ENCODE assay signal across 17 mouse cellular contexts in the genomic region with DNA sequence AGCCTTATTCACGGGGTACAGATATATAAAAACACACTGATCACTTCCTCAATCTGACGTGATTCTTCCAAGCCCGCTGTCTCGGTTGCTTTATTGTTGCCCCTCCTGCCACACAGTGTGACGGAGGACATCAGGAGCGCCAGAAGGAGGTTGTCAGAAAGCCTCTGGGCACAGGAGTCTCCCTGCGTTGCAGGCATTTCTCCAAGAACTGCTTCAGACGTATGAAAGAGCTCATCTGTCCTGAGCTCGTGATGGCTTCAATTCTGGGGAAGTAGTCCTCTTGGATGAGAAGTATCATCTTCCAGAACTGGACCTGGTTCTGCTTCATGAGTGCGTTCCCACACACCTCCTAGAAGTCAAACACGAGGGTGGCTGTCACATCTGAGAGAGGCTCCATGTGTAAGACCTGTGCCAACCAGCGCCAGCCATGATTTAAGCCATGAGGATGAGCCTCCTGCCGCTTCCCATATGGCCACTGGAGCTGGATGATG. TPM values are rescaled to one million over a fixed set of nuclear protein-coding genes. Genes with fewer than 3 reads are reported as not detected.
A peak's percentile ranks its signal among the peaks of the same experiment; 100 is the strongest.
DNase-seq lines count a peak whose midpoint lies in the region; ATAC-seq and TF ChIP-seq lines count a peak whose summit lies in the region.
"Had no signal": no experiment of that assay in that cellular context is flagged by ENCODE, and none has a peak within 500 bp of the region (broad histone marks: within the 10 kb centered on the region; RNA-seq: fewer than 3 reads in every experiment).

No protein-coding gene starts in this region.

- peak; percentile 73 for ATAC-seq in granulocyte monocyte progenitor cell, adult 5-6 weeks (replicated peaks; ENCODE audit: poor library complexity, severe bottlenecking)
- ATAC-seq: hindbrain, embryonic 16.5 days; Patski had no signal

- H3K36me3 ChIP-seq in MEL (ENCODE audit: control insufficient read depth in 1 of 2, insufficient read depth in 2 of 2, low read length in 2 of 2): no peaks in the 10 kb centered on the region
- H3K36me3 ChIP-seq: neural tube, embryonic 13.5 days had no signal

- H3K9ac ChIP-seq in MEL (ENCODE audit: control insufficient read depth, low read depth, low read length, poor library complexity, severe bottlenecking): no peak overlapping the region
- H3K9ac ChIP-seq: neural tube, embryonic 13.5 days had no signal

- H3K27me3 ChIP-seq in MEL (ENCODE audit: control insufficient read depth in 1 of 2, insufficient read depth in 2 of 2, low read length in 2 of 2): peaks cover 2 to 3% of the 10 kb centered on the region in 2 experiments; a peak in 1 of 4 replicates
- H3K27me3 ChIP-seq in cerebellum, adult 2 months (ENCODE audit: control insufficient read depth, insufficient read depth, low read length): no peaks in the 10 kb centered on the region
- H3K27me3 ChIP-seq: neural tube, embryonic 13.5 days had no signal

- H3K27ac ChIP-seq in MEL (ENCODE audit: control insufficient read depth, low read depth, low read length): no peak overlapping the region
- no peak overlapping the region for H3K27ac ChIP-seq in cerebellum, adult 2 months (ENCODE audit: insufficient read depth, low read length)
- H3K27ac ChIP-seq: neural tube, embryonic 13.5 days had no signal

- 8% methylated on average over 13 of the region's 13 CpGs for WGBS in cerebellum, adult 2 months

- H3K79me2 ChIP-seq in MEL (ENCODE audit: control insufficient read depth, insufficient read depth, low read length, poor library complexity): no peaks in the 10 kb centered on the region

- no peak for TF ChIP-seq CTCF in MEL (IDR thresholded peaks at IDR 0.05 in 2 of 3, conservative IDR thresholded peaks at IDR 0.05 in 1 of 3; ENCODE audit: control insufficient read depth in 1 of 3, insufficient read depth in 1 of 3, low read depth in 2 of 3, low read length in 3 of 3, poor library complexity in 1 of 3, severe bottlenecking in 1 of 3)
- TF ChIP-seq CTCF in cerebellum, adult 2 months (IDR thresholded peaks at IDR 0.05; ENCODE audit: borderline replicate concordance, insufficient read depth, low read depth, low read length): no peak

- peaks cover 0 to 3% of the 10 kb centered on the region in 2 experiments; a peak in 2 of 4 replicates for H3K4me1 ChIP-seq in MEL (ENCODE audit: control insufficient read depth in 1 of 2, insufficient read depth in 2 of 2, low read length in 2 of 2)
- peaks cover 5% of the 10 kb centered on the region; the same call in 1 of the 2 replicates for H3K4me1 ChIP-seq in cerebellum, adult 2 months (ENCODE audit: control insufficient read depth, insufficient read depth, low read length)
- H3K4me1 ChIP-seq: neural tube, embryonic 13.5 days had no signal

- H3K9me3 ChIP-seq in MEL (replicated peaks; ENCODE audit: insufficient read depth, low read length): no peaks in the 10 kb centered on the region
- H3K9me3 ChIP-seq: neural tube, embryonic 13.5 days had no signal

- H3K4me3 ChIP-seq in MEL (ENCODE audit: control insufficient read depth in 1 of 2, insufficient read depth in 1 of 2, low read depth in 2 of 2, low read length in 2 of 2): no peak overlapping the region
- H3K4me3 ChIP-seq in cerebellum, adult 2 months (replicated peaks; ENCODE audit: insufficient read depth, low read depth, low read length): no peak overlapping the region
- H3K4me3 ChIP-seq: neural tube, embryonic 13.5 days had no signal

- no peak for TF ChIP-seq RAD21 in MEL (IDR thresholded peaks at IDR 0.05; ENCODE audit: low read depth, low read length)

- DNase-seq in layer of hippocampus, adult 9-11 months: peak; percentile 28
- DNase-seq in layer of hippocampus, adult 9-10 months (ENCODE audit: low spot score): no peak
- no peak for DNase-seq in MEL (ENCODE audit: low read depth, low spot score)
- DNase-seq in cerebellum, adult 2 months: peak; percentile 76 to 78
- DNase-seq in c-Kit-positive CD71-positive TER-119-positive erythroid progenitor cells, embryonic 14.5 days (ENCODE audit: low spot score): no peak
- no peak for DNase-seq in embryo, embryonic 9.5 days (ENCODE audit: extremely low spot score)
- DNase-seq in adrenal gland, postnatal 10 days: no peak
- DNase-seq: gastrocnemius, postnatal 25 days; kidney, postnatal 36 days; lung, postnatal 36 days; midbrain, embryonic 14.5 days; spleen, adult 18-20 months; thymus, postnatal 14 days had no signal

- TF ChIP-seq POLR2A in MEL (IDR thresholded peaks at IDR 0.05; ENCODE audit: control insufficient read depth in 1 of 2, insufficient read depth in 1 of 2, low read depth in 1 of 2, low read length in 2 of 2, poor library complexity in 1 of 2): no peak
- no peak for TF ChIP-seq POLR2A in cerebellum, adult 2 months (IDR thresholded peaks at IDR 0.05; ENCODE audit: borderline replicate concordance, insufficient read depth, low read length)

- no peak for TF ChIP-seq EP300 in MEL (IDR thresholded peaks at IDR 0.05; ENCODE audit: low read depth in 1 of 2, low read length in 2 of 2)

TF ChIP-seq in MEL, 35 proteins besides CTCF, POLR2A, EP300 and RAD21:
- TF ChIP-seq TBP (IDR thresholded peaks at IDR 0.05; ENCODE audit: low read depth, low read length): peak; percentile 81
- TF ChIP-seq MAFK (IDR thresholded peaks at IDR 0.05; ENCODE audit: borderline replicate concordance, low read depth, low read length): no peak
- TF ChIP-seq MEF2A (IDR thresholded peaks at IDR 0.05; ENCODE audit: extremely low read depth, insufficient replicate concordance, low read depth, low read length, poor library complexity, severe bottlenecking): no peak

RNA-seq across cellular contexts. Expression of a gene that starts 7.9 kb away (rescaled TPM):
- 125 and 143 TPM in 2 replicates for total RNA-seq in MEL (2012; rRNA removed)
- 100 to 1,000 TPM in 1 of 2 experiments, 10 to 100 TPM in 1; 61.7 to 181 TPM for polyA plus RNA-seq in MEL (2012; ENCODE audit: insufficient read depth in 1 of 2, insufficient read length in 2 of 2, low read depth in 1 of 2, low replicate concordance in 2 of 2, missing spikeins in 1 of 2)
- polyA plus RNA-seq in cerebellum, adult 2 months (2012; rRNA removed): 33.5 TPM in 2 replicates
- total RNA-seq in granulocyte monocyte progenitor cell, adult 5-6 weeks (2014; fragmentation: Nextera tagmentation): 61.9 and 68.6 TPM in 2 replicates
- 97.9 and 106 TPM in 2 replicates for total RNA-seq in granulocyte monocyte progenitor cell, adult 5-6 weeks (2017)
- total RNA-seq in adrenal gland, postnatal 10 days (2021): 10 to 100 TPM; 32.1 to 34.6 TPM

RNA-seq across cellular contexts. Expression of a gene that starts 10.9 kb away (rescaled TPM):
- 14.3 and 15.1 TPM in 2 replicates for total RNA-seq in MEL (2012; rRNA removed)
- polyA plus RNA-seq in MEL (2012; ENCODE audit: insufficient read depth in 1 of 2, insufficient read length in 2 of 2, low read depth in 1 of 2, low replicate concordance in 2 of 2, missing spikeins in 1 of 2): 10 to 100 TPM in 1 of 2 experiments, not detected in 1; 48.1 TPM
- 52.2 and 54.9 TPM in 2 replicates for polyA plus RNA-seq in cerebellum, adult 2 months (2012; rRNA removed)
- total RNA-seq in granulocyte monocyte progenitor cell, adult 5-6 weeks (2014; fragmentation: Nextera tagmentation): 46.7 and 50.7 TPM in 2 replicates
- 25.4 and 34.3 TPM in 2 replicates for total RNA-seq in granulocyte monocyte progenitor cell, adult 5-6 weeks (2017)
- 10 to 100 TPM; 62.2 to 67.7 TPM for total RNA-seq in adrenal gland, postnatal 10 days (2021)

RNA-seq across cellular contexts. Expression of a gene that starts 55.8 kb away (rescaled TPM):
- 12.1 and 15.6 TPM in 2 replicates for total RNA-seq in MEL (2012; rRNA removed)
- 10 to 100 TPM in 1 of 2 experiments, not detected in 1; 17.1 TPM for polyA plus RNA-seq in MEL (2012; ENCODE audit: insufficient read depth in 1 of 2, insufficient read length in 2 of 2, low read depth in 1 of 2, low replicate concordance in 2 of 2, missing spikeins in 1 of 2)
- 25.4 and 25.9 TPM in 2 replicates for polyA plus RNA-seq in cerebellum, adult 2 months (2012; rRNA removed)
- total RNA-seq in granulocyte monocyte progenitor cell, adult 5-6 weeks (2014; fragmentation: Nextera tagmentation): 25.4 and 28.2 TPM in 2 replicates
- 23.1 and 29.1 TPM in 2 replicates for total RNA-seq in granulocyte monocyte progenitor cell, adult 5-6 weeks (2017)
- 10 to 100 TPM; 31.2 to 36.5 TPM for total RNA-seq in adrenal gland, postnatal 10 days (2021)

Comparison
In these comparisons a context has a peak if more than half of its experiments do, and no peak if none do; other contexts are left out.
1. DNase-seq: peak in layer of hippocampus, adult 9-11 months (single experiment) and cerebellum, adult 2 months (2 of 2); none in layer of hippocampus, adult 9-10 months (single experiment), MEL (single experiment), c-Kit-positive CD71-positive TER-119-positive erythroid progenitor cells, embryonic 14.5 days (single experiment), embryo, embryonic 9.5 days (single experiment) and adrenal gland, postnatal 10 days (single experiment).